Mouse (Mus musculus): ENCODE results near the gene Gna13. TPM values are rescaled to one million over a fixed set of nuclear protein-coding genes. Genes with fewer than 3 reads are reported as not detected.

The Gna13 gene
- total RNA-seq, 1 experiment = 34.8 TPM

GRCm38 (mm10) chr11:109349652-109350316, 12.8 kb upstream of the Gna13 start:
- no peak overlapping the region for H3K27ac ChIP-seq (ENCODE audit: insufficient read depth, low read depth, low read length, poor library complexity, severe bottlenecking)
- in situ Hi-C loops (cut with MboI; ENCODE audit: low sequenced_read_pairs in 2 of 2, unreplicated experiment in 2 of 2) = no loop called here
- no peaks in the 10 kb centered on the region for H3K9me3 ChIP-seq (ENCODE audit: control insufficient read depth, insufficient read depth, low read depth, low read length)

GRCm38 (mm10) chr11:109350317-109350714, 12.3 kb upstream of the Gna13 start:
- no peak for TF ChIP-seq HCFC1 (IDR thresholded peaks at IDR 0.05; ENCODE audit: borderline replicate concordance, insufficient read depth, low read length)
- TF ChIP-seq CHD2 (IDR thresholded peaks at IDR 0.05; ENCODE audit: low read depth, low read length) = no peak
- no peak for TF ChIP-seq ZC3H11A (IDR thresholded peaks at IDR 0.05; ENCODE audit: borderline replicate concordance, low read depth, low read length)
- TF ChIP-seq MAFK (IDR thresholded peaks at IDR 0.05; ENCODE audit: insufficient read depth, low read depth, low read length) = no peak
- no peak for TF ChIP-seq ZNF384 (IDR thresholded peaks at IDR 0.05; ENCODE audit: low read depth, low read length)
- no peaks in the 10 kb centered on the region for H3K9me3 ChIP-seq (ENCODE audit: control insufficient read depth, insufficient read depth, low read depth, low read length)
- H3K36me3 ChIP-seq (ENCODE audit: control insufficient read depth, insufficient read depth, low read length, poor library complexity, severe bottlenecking) = no peaks in the 10 kb centered on the region
- H3K4me3 ChIP-seq (ENCODE audit: insufficient read depth in 1 of 2, low read depth in 1 of 2, low read length in 2 of 2, poor library complexity in 1 of 2, severe bottlenecking in 1 of 2) = no peak overlapping the region
- peaks cover 6 to 9% of the 10 kb centered on the region in 2 experiments; a peak in 3 of 4 replicates for H3K4me1 ChIP-seq (ENCODE audit: control insufficient read depth in 2 of 2, insufficient read depth in 2 of 2, low read length in 2 of 2, poor library complexity in 1 of 2)
- DNase-seq (ENCODE audit: low read depth, low spot score) = no peak
- H3K9ac ChIP-seq (ENCODE audit: insufficient read depth, low read depth, low read length, poor library complexity, severe bottlenecking) = no peak overlapping the region
- H3K27ac ChIP-seq (ENCODE audit: insufficient read depth, low read depth, low read length, poor library complexity, severe bottlenecking) = no peak overlapping the region
- in situ Hi-C loops (cut with MboI; ENCODE audit: low sequenced_read_pairs in 2 of 2, unreplicated experiment in 2 of 2) = no loop called here

More at GRCm38 (mm10) chr11:109349652-109350316, 12.8 kb upstream of the Gna13 start:
- H3K9ac ChIP-seq (ENCODE audit: insufficient read depth, low read depth, low read length, poor library complexity, severe bottlenecking) = no peak overlapping the region
- H3K36me3 ChIP-seq (ENCODE audit: control insufficient read depth, insufficient read depth, low read length, poor library complexity, severe bottlenecking) = no peaks in the 10 kb centered on the region
- DNase-seq (ENCODE audit: low read depth, low spot score) = no peak
- H3K4me3 ChIP-seq (ENCODE audit: insufficient read depth in 1 of 2, low read depth in 1 of 2, low read length in 2 of 2, poor library complexity in 1 of 2, severe bottlenecking in 1 of 2) = no peak overlapping the region
- peaks cover 6 to 9% of the 10 kb centered on the region in 2 experiments; a peak in 3 of 4 replicates for H3K4me1 ChIP-seq (ENCODE audit: control insufficient read depth in 2 of 2, insufficient read depth in 2 of 2, low read length in 2 of 2, poor library complexity in 1 of 2)
- no peak for TF ChIP-seq MAFK (IDR thresholded peaks at IDR 0.05; ENCODE audit: insufficient read depth, low read depth, low read length)
- TF ChIP-seq ZNF384 (IDR thresholded peaks at IDR 0.05; ENCODE audit: low read depth, low read length) = no peak
- no peak for TF ChIP-seq CHD2 (IDR thresholded peaks at IDR 0.05; ENCODE audit: low read depth, low read length)
- no peak for TF ChIP-seq ZC3H11A (IDR thresholded peaks at IDR 0.05; ENCODE audit: borderline replicate concordance, low read depth, low read length)
- TF ChIP-seq HCFC1 (IDR thresholded peaks at IDR 0.05; ENCODE audit: borderline replicate concordance, insufficient read depth, low read length) = no peak

DNA sequence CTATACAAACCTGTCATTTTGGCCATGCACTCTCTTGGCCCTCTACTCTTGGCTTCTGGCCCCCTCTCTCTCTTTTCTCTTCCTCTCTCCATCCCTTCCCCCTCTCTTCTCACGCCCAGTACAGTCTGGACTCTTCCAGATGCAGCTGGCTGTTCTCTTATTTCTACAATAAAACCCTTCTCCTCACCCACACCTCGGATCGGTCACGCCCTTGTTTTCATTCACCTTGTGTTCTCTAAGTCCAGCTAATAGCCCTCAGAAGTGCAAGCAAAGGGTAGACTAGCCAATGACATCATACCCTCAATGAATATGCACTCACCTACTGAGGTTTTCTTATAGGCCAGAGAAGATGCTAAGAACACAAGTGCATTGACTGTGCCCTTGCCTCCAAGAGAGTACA, 11.1 kb upstream of the Gna13 start:
- H3K27ac ChIP-seq (ENCODE audit: insufficient read depth, low read depth, low read length, poor library complexity, severe bottlenecking) = no peak overlapping the region
- in situ Hi-C loops (cut with MboI; ENCODE audit: low sequenced_read_pairs in 2 of 2, unreplicated experiment in 2 of 2) = no loop called here
- peak; percentile 51 for DNase-seq (ENCODE audit: low read depth, low spot score)
- H3K4me3 ChIP-seq (ENCODE audit: insufficient read depth in 1 of 2, low read depth in 1 of 2, low read length in 2 of 2, poor library complexity in 1 of 2, severe bottlenecking in 1 of 2) = no peak overlapping the region
- no peaks in the 10 kb centered on the region for H3K9me3 ChIP-seq (ENCODE audit: control insufficient read depth, insufficient read depth, low read depth, low read length)
- no peak overlapping the region for H3K9ac ChIP-seq (ENCODE audit: insufficient read depth, low read depth, low read length, poor library complexity, severe bottlenecking)
- no peak for TF ChIP-seq ZC3H11A (IDR thresholded peaks at IDR 0.05; ENCODE audit: borderline replicate concordance, low read depth, low read length)
- TF ChIP-seq HCFC1 (IDR thresholded peaks at IDR 0.05; ENCODE audit: borderline replicate concordance, insufficient read depth, low read length) = no peak
- TF ChIP-seq ZNF384 (IDR thresholded peaks at IDR 0.05; ENCODE audit: low read depth, low read length) = no peak
- TF ChIP-seq CHD2 (IDR thresholded peaks at IDR 0.05; ENCODE audit: low read depth, low read length) = no peak
- no peak for TF ChIP-seq MAFK (IDR thresholded peaks at IDR 0.05; ENCODE audit: insufficient read depth, low read depth, low read length)
- H3K4me1 ChIP-seq (ENCODE audit: control insufficient read depth in 2 of 2, insufficient read depth in 2 of 2, low read length in 2 of 2, poor library complexity in 1 of 2) = peaks cover 6 to 9% of the 10 kb centered on the region in 2 experiments; a peak in 3 of 4 replicates
- H3K36me3 ChIP-seq (ENCODE audit: control insufficient read depth, insufficient read depth, low read length, poor library complexity, severe bottlenecking) = no peaks in the 10 kb centered on the region

DNA sequence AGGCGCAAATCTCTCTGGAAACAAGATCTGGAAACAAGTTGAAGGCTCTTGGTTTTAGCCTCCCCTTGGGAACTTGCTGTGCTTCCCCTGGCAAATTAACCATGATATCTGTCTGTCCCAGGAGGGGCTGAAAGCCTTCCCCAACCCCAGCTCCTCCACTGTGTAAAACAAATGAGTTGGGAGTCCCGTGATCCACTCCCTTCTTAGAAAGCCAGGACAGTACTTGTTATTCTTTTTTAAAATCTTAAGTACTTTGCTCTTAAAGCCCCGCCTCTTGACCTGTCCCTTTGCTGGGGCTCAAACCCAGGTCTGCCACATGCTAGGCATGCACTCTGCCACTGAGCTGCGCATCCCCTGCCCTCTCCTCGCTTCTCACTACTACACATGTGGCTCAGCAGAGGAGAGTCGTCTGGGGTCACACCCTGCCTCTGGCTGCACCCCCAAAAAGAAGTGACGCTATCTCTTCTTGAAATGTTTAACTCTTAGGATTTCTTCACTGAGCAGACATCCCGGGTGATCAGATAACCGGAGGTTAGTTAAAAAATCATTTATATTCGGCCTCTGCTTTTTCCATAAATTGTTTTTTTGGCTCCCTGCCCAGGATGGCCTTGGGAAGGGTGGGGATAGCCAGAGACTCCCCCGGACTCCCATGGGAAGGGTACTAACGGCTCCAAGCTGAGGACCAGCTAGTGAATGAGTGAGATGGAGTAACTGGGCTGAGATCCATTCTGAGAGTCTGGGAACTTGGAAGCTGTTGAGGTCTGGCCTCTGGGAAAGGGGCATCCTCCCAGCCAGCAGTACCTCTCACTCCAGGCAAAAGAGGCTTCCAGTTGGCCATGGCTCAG, 9.0 kb upstream of the Gna13 start:
- no peak overlapping the region for H3K27ac ChIP-seq (ENCODE audit: insufficient read depth, low read depth, low read length, poor library complexity, severe bottlenecking)
- no peaks in the 10 kb centered on the region for H3K9me3 ChIP-seq (ENCODE audit: control insufficient read depth, insufficient read depth, low read depth, low read length)
- DNase-seq (ENCODE audit: low read depth, low spot score) = no peak
- TF ChIP-seq ZC3H11A (IDR thresholded peaks at IDR 0.05; ENCODE audit: borderline replicate concordance, low read depth, low read length) = no peak
- no peak for TF ChIP-seq ZNF384 (IDR thresholded peaks at IDR 0.05; ENCODE audit: low read depth, low read length)
- no peak for TF ChIP-seq CHD2 (IDR thresholded peaks at IDR 0.05; ENCODE audit: low read depth, low read length)
- no peak for TF ChIP-seq MAFK (IDR thresholded peaks at IDR 0.05; ENCODE audit: insufficient read depth, low read depth, low read length)
- no peak for TF ChIP-seq HCFC1 (IDR thresholded peaks at IDR 0.05; ENCODE audit: borderline replicate concordance, insufficient read depth, low read length)
- H3K36me3 ChIP-seq (ENCODE audit: control insufficient read depth, insufficient read depth, low read length, poor library complexity, severe bottlenecking) = no peaks in the 10 kb centered on the region
- in situ Hi-C loops (cut with MboI; ENCODE audit: low sequenced_read_pairs in 2 of 2, unreplicated experiment in 2 of 2) = no loop called here
- H3K4me3 ChIP-seq (ENCODE audit: insufficient read depth in 1 of 2, low read depth in 1 of 2, low read length in 2 of 2, poor library complexity in 1 of 2, severe bottlenecking in 1 of 2) = no peak overlapping the region
- H3K9ac ChIP-seq (ENCODE audit: insufficient read depth, low read depth, low read length, poor library complexity, severe bottlenecking) = no peak overlapping the region
- H3K4me1 ChIP-seq (ENCODE audit: control insufficient read depth in 2 of 2, insufficient read depth in 2 of 2, low read length in 2 of 2, poor library complexity in 1 of 2) = peaks cover 4 to 10% of the 10 kb centered on the region in 2 experiments; a peak in 3 of 4 replicates

Data from ES-E14 (cell line).